Mouse (Mus musculus): ENCODE measurements around the gene Rasgef1b. TPM values are rescaled to one million over a fixed set of nuclear protein-coding genes. Genes with fewer than 3 reads are reported as not detected.

Gene Rasgef1b
- total RNA-seq, 2 experiments from 2014 or later, result 43.0 to 47.7 TPM

GRCm38 (mm10) chr5:99414293-99414692 lies 314.6 kb downstream of the Rasgef1b start:
- no peak for DNase-seq
- intact Hi-C loops (cut with DNase I), result no loop called here

GRCm38 (mm10) chr5:99413851-99414250 lies 315.0 kb downstream of the Rasgef1b start:
- DNase-seq, result no peak
- intact Hi-C loops (cut with DNase I), result no loop called here

DNA sequence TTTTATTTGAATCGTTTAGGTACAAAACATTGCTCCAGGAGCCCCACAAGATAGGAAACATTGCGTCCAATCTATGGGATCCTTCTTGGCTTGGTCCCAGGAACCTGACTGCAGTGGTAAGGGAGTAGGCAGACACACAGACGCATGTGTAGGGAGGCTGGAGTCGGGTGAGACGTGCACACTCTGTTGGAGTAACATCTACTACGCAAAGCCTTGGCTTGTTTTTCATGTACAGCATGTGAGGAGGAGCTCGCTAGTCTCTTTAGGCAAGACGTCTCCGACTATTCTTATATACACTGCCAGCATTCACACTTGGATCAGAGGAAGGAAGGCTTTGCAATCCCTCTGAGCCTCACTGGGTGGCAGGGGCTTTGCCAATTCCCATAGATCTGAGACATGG lies 315.5 kb downstream of the Rasgef1b start:
- intact Hi-C loops (cut with DNase I), result no loop called here
- no peak for DNase-seq

DNA sequence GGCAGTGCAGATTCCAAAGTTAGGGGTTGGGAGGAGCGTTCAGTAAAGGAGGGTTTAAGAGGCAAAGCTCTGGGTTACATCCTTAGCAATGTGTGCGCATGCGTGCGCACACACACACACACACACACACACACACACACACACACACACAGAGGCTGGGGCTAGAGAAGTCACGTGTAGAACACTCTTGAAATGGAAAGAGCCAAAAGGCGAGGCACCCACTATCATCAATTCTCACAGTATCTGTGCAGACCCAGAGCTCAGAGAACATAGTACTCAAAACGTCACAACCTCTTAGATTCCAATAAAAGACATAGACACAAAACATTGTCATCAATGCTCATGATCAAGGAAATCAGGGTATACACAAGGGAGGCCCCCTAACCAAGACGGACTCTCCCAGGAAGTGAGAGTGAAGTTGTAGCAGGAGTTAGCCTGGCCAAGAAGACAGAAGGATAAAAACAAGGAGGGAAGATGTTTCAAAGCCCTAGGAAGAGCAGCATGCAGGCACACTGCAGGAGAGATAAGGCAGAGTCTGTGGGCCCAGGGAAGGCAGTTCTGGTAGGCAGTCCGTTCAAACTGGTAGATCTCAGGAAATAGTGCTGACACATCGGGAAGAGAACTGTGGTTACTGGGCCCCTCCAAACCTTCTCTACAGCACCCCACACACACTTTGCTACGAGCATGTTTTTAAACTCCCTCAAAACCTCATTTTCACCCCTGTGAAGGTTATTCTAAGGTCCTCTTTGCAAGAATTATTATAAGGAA lies 324.3 kb downstream of the Rasgef1b start:
- DNase-seq, result no peak
- intact Hi-C loops (cut with DNase I), result no loop called here

DNA sequence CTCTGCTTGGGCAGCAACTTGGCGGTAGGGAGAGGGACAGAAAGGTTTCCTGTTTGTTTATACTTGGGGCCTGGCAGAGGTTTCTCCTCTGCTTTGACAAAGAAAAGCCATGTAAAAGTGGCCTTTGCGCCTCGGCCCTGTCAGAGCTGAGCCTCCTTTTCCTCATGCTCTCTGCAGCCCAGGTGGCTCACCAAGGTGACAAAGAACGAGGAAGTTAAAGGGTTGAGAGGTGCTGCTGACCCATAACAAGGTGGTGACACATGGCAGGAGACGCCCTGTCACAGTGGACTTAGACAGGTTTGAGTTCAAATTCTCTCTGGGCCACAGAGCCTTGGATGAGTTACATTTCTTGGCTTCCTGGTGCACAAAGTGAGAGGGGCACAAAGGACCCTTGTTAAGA lies 325.5 kb downstream of the Rasgef1b start:
- intact Hi-C loops (cut with DNase I), result no loop called here
- no peak for DNase-seq

DNA sequence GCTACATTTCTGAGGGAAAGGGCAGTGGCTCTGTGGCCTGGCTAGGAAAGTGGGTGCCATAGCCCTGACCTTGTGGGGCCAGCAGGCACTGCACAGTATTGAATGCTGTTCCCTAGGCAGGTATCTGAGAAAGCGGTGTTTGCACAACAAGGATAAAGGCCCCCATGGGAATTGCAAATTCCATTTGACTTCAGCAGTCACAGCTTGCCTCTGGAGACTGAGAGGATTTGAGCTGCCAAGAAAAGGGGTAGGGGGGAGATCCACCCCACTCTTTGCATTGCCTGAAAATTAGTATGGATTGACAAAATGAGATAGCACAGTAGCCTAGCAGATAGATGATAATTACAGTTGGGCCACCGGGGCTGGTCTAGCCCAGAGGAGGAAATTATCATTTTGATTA lies 326.1 kb downstream of the Rasgef1b start:
- intact Hi-C loops (cut with DNase I), result no loop called here
- DNase-seq, result no peak

DNA sequence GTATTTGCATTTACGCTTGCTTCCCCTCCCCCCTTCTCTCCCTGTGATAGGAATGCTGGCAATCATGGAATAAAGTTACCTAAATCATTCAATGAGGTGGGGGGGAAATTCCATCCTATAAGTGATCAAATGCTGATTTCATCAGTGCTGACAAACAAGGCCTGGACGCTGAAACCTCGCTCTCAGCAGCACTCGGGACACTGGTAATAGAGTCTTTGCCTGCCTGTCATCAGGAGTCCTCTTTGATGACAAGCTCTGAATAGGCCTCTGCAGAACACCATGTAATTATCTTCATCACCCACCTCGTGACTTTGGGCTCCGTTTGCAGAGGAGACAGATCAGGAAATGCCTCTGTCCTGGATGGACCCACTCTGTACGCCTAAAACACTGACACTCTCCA lies 326.6 kb downstream of the Rasgef1b start:
- no peak for DNase-seq
- intact Hi-C loops (cut with DNase I), result no loop called here

DNA sequence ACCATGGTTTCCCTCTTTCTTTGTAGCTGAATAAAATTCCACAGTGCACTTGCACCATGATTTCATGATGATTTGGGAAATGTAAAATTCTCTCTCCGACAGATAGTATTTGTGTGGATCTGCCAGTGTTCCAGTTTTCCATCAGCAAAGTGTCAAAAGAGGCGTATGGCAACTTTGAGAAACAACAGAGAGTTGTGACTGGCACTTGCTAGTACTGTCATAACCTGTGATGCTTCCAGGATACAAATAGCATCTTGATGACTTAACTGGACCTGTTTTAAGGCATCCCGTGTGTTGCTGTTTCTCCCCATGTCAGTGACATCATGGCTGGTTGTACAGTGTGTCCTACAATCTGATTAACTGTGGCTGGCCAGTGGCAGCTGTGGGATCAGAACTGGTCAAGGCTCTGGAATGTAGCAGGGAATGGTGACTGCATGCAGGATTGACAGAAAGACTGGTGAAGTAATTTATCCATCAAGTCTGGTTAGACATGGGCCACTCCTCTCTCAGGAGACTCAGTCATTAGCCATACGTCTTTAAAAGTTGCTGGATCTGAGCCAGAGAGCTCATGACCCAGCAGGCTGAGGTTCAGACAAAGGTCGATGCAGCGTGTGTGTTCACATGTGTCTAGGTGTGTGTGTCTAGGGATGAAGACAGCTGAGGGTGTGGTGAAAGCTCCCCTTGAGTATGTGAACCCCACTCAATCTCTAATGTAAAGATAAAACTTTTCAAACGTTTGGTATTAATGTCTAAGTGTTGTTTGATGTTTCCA lies 328.8 kb downstream of the Rasgef1b start:
- intact Hi-C loops (cut with DNase I), result no loop called here
- DNase-seq, result no peak

- intact Hi-C loops (cut with DNase I), result no loop called here
- DNase-seq, result no peak
These were observed 330.3 kb downstream of the Rasgef1b start for GRCm38 (mm10) chr5:99398472-99399070.

GRCm38 (mm10) chr5:99394578-99394977 lies 334.3 kb downstream of the Rasgef1b start:
- intact Hi-C loops (cut with DNase I), result no loop called here
- DNase-seq, result no peak

DNA sequence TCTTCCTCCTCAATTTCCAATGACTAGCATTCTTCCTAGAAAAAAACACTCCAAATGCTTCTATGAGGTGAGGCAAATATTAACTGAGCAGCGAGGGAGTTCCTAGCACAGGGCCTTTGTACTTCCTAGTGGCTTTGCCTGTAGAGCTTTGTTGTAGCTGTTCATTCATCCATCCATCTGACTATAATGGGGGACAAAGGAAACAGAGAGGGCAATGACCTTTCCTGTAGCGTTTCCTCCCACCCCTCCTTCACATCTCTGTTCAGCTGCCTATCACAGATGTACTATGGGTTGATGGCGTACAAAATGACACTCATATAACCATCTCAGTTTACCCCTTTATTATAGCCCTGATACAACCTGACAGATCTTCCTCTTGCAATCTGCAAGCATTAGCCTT lies 337.3 kb downstream of the Rasgef1b start:
- intact Hi-C loops (cut with DNase I), result no loop called here
- DNase-seq, result no peak

- intact Hi-C loops (cut with DNase I), result no loop called here
- DNase-seq, result no peak
These were observed 338.1 kb downstream of the Rasgef1b start for GRCm38 (mm10) chr5:99390776-99391175.

- no peak for DNase-seq
- intact Hi-C loops (cut with DNase I), result no loop called here
These were observed 338.6 kb downstream of the Rasgef1b start for GRCm38 (mm10) chr5:99390314-99390713.

DNA sequence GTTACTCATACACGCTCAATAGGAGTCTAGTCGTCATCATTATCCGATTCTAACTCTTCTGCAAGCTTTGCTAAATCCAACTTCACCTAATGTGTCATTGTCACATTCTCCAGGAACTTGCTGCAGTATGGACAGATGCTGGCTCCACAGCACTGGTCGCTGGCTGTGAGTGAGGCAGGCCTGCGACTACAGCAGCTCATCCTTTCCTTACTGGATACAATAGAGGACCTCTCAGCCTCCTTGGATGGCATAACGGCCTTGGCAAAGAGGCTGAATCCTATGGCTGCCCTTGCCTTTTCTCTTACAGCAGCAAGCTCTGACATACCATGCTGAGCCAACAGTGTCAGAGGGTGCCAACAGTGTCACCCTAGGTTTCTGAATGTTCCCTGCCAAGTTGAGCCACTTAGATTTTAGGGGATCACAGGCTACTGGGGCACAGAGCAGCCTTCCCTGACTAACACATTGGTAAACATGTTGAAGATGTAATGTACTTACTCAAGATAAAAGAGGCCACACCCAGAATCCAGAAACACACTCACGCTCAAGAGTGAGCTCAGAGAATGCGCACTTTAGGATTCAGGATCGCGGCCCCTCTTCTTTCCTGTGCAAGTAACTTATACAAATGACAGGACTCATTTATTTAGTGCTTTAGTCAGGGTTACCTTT lies 340.1 kb downstream of the Rasgef1b start:
- intact Hi-C loops (cut with DNase I), result no loop called here
- no peak for DNase-seq

DNA sequence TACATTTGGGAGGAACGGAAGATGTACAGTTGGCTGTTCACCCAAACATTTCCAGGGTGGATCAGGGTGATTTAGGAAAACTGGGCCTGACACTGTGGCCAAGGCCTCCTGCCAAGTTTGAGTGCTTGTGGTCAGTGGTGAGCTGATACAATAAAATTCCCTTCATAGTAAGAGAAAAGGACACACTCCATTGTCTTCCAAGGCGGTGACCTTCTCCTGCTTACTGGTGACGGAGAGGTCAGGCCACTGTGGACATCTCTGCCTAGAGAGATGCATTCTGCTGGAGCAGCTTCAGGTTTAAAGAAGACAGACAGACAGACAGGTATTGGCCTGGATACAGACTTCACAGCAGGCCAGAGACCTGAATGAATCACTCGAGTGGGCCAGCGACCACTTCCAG lies 340.7 kb downstream of the Rasgef1b start:
- no peak for DNase-seq
- intact Hi-C loops (cut with DNase I), result no loop called here

DNA sequence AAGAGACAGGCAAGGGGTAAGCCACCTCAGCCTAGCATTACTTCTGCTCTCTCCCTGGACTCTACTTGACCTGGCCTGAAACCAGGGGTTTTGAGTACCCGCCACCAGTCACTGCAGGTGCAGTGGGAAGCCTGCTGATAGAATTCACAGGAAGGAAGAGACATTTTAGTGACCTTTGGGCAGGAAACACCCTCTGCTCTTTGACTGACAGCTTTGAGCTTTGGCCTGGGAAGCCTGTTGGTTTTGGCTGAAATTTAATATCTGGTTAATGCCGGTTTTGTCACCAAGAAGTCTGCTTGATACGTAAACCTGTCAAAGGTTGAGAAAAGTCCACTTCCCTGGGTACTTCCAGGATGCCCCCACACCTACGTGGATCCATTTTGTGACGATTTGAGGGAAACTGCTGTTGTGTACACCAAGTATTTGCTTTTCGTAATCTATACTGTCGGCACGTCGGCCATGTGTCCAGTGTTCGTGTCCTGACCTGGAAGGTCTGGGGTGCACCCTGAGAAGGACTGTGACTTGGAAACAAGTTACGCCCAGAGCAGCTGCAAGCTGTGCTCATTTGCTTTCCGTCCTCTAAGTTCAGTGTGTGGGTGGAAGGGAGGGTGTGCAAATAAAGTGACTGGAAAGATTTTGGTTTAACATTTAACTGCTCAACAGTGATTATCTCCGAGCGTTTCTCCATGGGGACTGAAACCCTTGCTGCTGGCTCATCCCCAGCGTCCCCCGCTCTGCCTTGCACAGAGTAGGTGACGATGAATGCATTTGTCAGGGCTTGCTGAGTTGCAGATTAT lies 341.5 kb downstream of the Rasgef1b start:
- intact Hi-C loops (cut with DNase I), result no loop called here
- DNase-seq, result no peak

- intact Hi-C loops (cut with DNase I), result no loop called here
- no peak for DNase-seq
These were observed 342.5 kb downstream of the Rasgef1b start for GRCm38 (mm10) chr5:99386246-99386845.

DNA sequence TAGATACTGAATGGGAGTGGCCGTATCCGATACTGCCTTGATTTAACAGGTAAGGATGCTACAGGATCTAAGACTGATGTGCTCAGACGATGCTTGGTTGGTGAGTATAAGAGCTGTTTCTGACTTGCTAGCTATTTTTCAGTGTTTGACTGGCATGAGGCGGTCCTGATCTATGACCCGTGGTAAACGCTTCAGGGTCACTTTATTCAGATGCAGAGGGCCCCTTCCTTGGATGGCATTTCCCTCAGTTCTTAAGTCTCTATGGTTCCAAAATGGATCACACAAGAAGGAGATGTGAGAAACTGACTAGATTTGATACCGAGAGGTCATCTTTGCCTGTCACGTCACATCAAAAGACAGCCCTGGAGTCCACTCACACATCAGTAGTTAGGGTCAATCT lies 343.1 kb downstream of the Rasgef1b start:
- no peak for DNase-seq
- intact Hi-C loops (cut with DNase I), result no loop called here

DNA sequence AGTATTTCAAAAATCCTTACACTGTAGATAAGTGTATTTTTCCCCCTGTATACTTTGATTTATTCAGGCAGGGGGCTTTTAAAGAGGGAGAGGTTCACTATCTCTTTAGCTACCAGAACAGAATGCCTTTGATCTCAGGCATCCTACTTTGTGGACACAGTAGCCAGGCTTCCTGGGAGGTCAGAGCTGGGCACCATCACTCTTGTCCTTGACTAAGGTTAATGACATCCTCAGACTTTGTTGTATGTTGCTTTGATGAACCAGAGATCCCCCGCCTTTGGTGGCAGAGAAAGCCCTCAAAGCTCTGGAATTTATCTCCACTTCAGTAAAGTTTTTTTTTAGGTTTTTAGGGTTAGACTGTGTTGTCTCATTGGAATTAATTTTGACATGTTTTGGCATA lies 343.8 kb downstream of the Rasgef1b start:
- DNase-seq, result no peak
- intact Hi-C loops (cut with DNase I), result no loop called here

DNA sequence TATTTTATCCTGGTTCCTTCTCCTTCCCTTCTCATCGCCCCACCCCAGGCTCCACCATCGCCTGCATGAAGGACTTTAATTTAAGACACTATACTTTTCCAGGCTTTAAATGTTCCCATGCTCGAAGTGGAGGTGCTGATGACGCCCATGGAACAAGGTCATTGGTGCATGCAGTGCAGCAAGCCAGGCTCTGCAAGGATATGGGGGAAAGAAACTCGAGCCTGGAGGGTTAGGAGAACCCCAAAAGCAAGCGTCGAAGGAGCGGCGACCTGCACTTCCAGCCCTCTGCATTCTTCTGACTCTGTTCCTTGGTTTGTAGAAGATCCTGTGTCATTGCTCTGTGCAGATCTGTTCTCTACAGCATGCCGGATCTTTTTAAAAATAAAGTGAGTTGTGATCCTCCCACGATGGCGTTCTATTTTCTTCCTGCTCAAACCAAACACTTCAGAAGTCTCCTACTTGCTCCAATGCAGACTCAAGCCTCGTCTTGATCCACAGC lies 345.0 kb downstream of the Rasgef1b start:
- DNase-seq, result no peak
- intact Hi-C loops (cut with DNase I), result no loop called here
